Mouse (Mus musculus) stomach, embryonic 14.5 days (tissue): ENCODE measurements around the gene Med24. TPM values are rescaled to one million over a fixed set of nuclear protein-coding genes. Genes with fewer than 3 reads are reported as not detected.

Experiments
- ATAC-seq: fragments of 200-750 bp; cut with Nextera tagmentation; 2 replicates; pipeline ENCODE4 v1.8.0; 2017; ENCODE audit warnings: low read depth, moderate TSS enrichment; ENCODE audit not compliant: insufficient number of reproducible peaks, insufficient read depth, low FRiP score
- H3K27ac ChIP-seq: fragments of 300-500 bp; sonication (generic); 2 replicates; pipeline ENCODE4 v1.5.1; 2014; ENCODE audit warnings: mild to moderate bottlenecking, low read length, moderate library complexity, mixed read lengths
- H3K27me3 ChIP-seq: fragments of 300-500 bp; sonication (generic); 2 replicates; pipeline ENCODE4 v1.6.1; 2014; ENCODE audit warnings: low read length, control low read depth, mixed read lengths; ENCODE audit not compliant: control insufficient read depth, insufficient read depth
- H3K36me3 ChIP-seq: fragments of 300-500 bp; sonication (generic); 2 replicates; pipeline ENCODE4 v1.6.1; 2014; ENCODE audit warnings: mild to moderate bottlenecking, control low read depth, low read length, moderate library complexity, mixed read lengths; ENCODE audit not compliant: control insufficient read depth, insufficient read depth
- H3K4me1 ChIP-seq: fragments of 300-500 bp; sonication (generic); 2 replicates; pipeline ENCODE4 v1.6.1; 2014; ENCODE audit warnings: low read length, control low read depth, mixed read lengths; ENCODE audit not compliant: control insufficient read depth, insufficient read depth
- H3K4me2 ChIP-seq: fragments of 300-500 bp; sonication (generic); replicated peaks from 2 replicates; pipeline ENCODE4 v1.6.1; 2014; ENCODE audit warnings: low read depth, low read length, control low read depth
- H3K4me3 ChIP-seq: fragments of 300-500 bp; sonication (generic); 2 replicates; pipeline ENCODE4 v1.5.1; 2014; ENCODE audit warnings: low read depth, low read length, control low read depth
- H3K9ac ChIP-seq: fragments of 300-500 bp; sonication (generic); replicated peaks from 2 replicates; pipeline ENCODE4 v1.6.1; 2014; ENCODE audit warnings: low read depth, mild to moderate bottlenecking, control low read depth, low read length, moderate library complexity, mixed read lengths
- H3K9me3 ChIP-seq: fragments of 300-500 bp; sonication (generic); 2 replicates; pipeline ENCODE4 v1.6.1; 2016; ENCODE audit warnings: low read depth, low read length, control low read depth; ENCODE audit not compliant: control insufficient read depth
- WGBS: fragments of 180-500 bp; shearing (Covaris S2); extraction: QIAGEN DNeasy Blood & Tissue Kit; methylation state at CpG from one replicate; pipeline ENCODE4 v1.1.7; 2014; 5-methylcytosine and 5-hydroxymethylcytosine counted together
- polyA plus RNA-seq: library from polyadenylated mRNA; unstranded; fragments of >200 nt; fragmentation: Nextera tagmentation; extraction: Ambion mirVana; gene quantifications from 2 replicates; pipeline ENCODE4 v1.2.1, GENCODE M21; 2014

Gene Med24
- polyA plus RNA-seq, 1 experiment from 2014 or later = 41.0 TPM

- peak overlapping the region; percentile 97 for H3K27ac ChIP-seq
- no peaks in the 10 kb centered on the region for H3K36me3 ChIP-seq
- WGBS = 34% methylated on average over 7 of the region's 7 CpGs
- ATAC-seq = no peak
- H3K4me2 ChIP-seq = peak overlapping the region; percentile 84
- H3K9me3 ChIP-seq = no peaks in the 10 kb centered on the region
- peak overlapping the region; percentile 30; the same call in 1 of the 2 replicates for H3K9ac ChIP-seq
- no peaks in the 10 kb centered on the region for H3K27me3 ChIP-seq
- H3K4me3 ChIP-seq = peak overlapping the region; percentile 97
- H3K4me1 ChIP-seq = peaks cover 79% of the 10 kb centered on the region
These were observed 15.3 kb upstream of the Med24 start for GRCm38 (mm10) chr11:98744456-98745019.

GRCm38 (mm10) chr11:98743655-98744345, 14.6 kb upstream of the Med24 start:
- Histone ChIP-seq H3K9me3 (no peaks in the 10 kb centered on the region), H3K4me1 (peaks cover 71% of the 10 kb centered on the region), H3K4me2 (peak overlapping the region; percentile 84), H3K9ac (peak overlapping the region; percentile 30; the same call in 1 of the 2 replicates), H3K36me3 (no peaks in the 10 kb centered on the region), H3K27me3 (no peaks in the 10 kb centered on the region), H3K27ac (peak overlapping the region; percentile 97), H3K4me3 (peak overlapping the region; percentile 97)
- ATAC-seq = no peak
- WGBS = 3% methylated on average over 9 of the region's 9 CpGs

GRCm38 (mm10) chr11:98742397-98743291, 13.4 kb upstream of the Med24 start:
- peak overlapping the region; percentile 97 for H3K4me3 ChIP-seq
- no peaks in the 10 kb centered on the region for H3K9me3 ChIP-seq
- 0 out of 2 replicates have a peak, but pooled peaks have one; percentile 2 for ATAC-seq
- H3K27ac ChIP-seq = peak overlapping the region; percentile 97
- no peaks in the 10 kb centered on the region for H3K36me3 ChIP-seq
- peaks cover 60% of the 10 kb centered on the region for H3K4me1 ChIP-seq
- peak overlapping the region; percentile 84 for H3K4me2 ChIP-seq
- H3K9ac ChIP-seq = peak overlapping the region; percentile 89
- 3% methylated on average over 21 of the region's 21 CpGs for WGBS
- no peaks in the 10 kb centered on the region for H3K27me3 ChIP-seq

GRCm38 (mm10) chr11:98741622-98742396, 12.6 kb upstream of the Med24 start:
- H3K27me3 ChIP-seq = no peaks in the 10 kb centered on the region
- H3K36me3 ChIP-seq = no peaks in the 10 kb centered on the region
- H3K4me1 ChIP-seq = peaks cover 52% of the 10 kb centered on the region
- H3K4me3 ChIP-seq = peak overlapping the region; percentile 97
- no peaks in the 10 kb centered on the region for H3K9me3 ChIP-seq
- under 1% methylated on average over 73 of the region's 86 CpGs for WGBS
- H3K9ac ChIP-seq = peak overlapping the region; percentile 89
- H3K4me2 ChIP-seq = peak overlapping the region; percentile 84
- H3K27ac ChIP-seq = peak overlapping the region; percentile 97
- peak; percentile 74 for ATAC-seq

GRCm38 (mm10) chr11:98741051-98741620, 11.9 kb upstream of the Med24 start:
- Histone ChIP-seq H3K9ac (peak overlapping the region; percentile 89), H3K36me3 (no peaks in the 10 kb centered on the region), H3K4me1 (peaks cover 46% of the 10 kb centered on the region), H3K9me3 (no peaks in the 10 kb centered on the region), H3K27me3 (no peaks in the 10 kb centered on the region), H3K4me3 (peak overlapping the region; percentile 97), H3K4me2 (peak overlapping the region; percentile 84), H3K27ac (peak overlapping the region; percentile 97)
- WGBS = under 1% methylated on average over 17 of the region's 17 CpGs
- no peak for ATAC-seq

GRCm38 (mm10) chr11:98740393-98741050, 11.3 kb upstream of the Med24 start, which contains the start of gene Thra:
Gene Thra, plus strand, starts transcription at chr11:98740638.
- Histone ChIP-seq H3K4me1 (peaks cover 40% of the 10 kb centered on the region), H3K9me3 (no peaks in the 10 kb centered on the region), H3K36me3 (no peaks in the 10 kb centered on the region), H3K4me3 (peak within 1 kb of the TSS; percentile 97), H3K4me2 (peak within 1 kb of the TSS; percentile 84), H3K27me3 (no peaks in the 10 kb centered on the region), H3K9ac (peak within 1 kb of the TSS; percentile 89), H3K27ac (peak within 1 kb of the TSS; percentile 97)
- peak; percentile 78 for ATAC-seq
- under 1% methylated on average over 22 of the region's 22 CpGs for WGBS

GRCm38 (mm10) chr11:98740026-98740392, 10.8 kb upstream of the Med24 start:
- Histone ChIP-seq H3K4me2 (peak overlapping the region; percentile 84), H3K27ac (peak overlapping the region; percentile 97), H3K36me3 (no peaks in the 10 kb centered on the region), H3K27me3 (no peaks in the 10 kb centered on the region), H3K4me1 (peaks cover 34% of the 10 kb centered on the region), H3K4me3 (peak overlapping the region; percentile 97), H3K9me3 (no peaks in the 10 kb centered on the region), H3K9ac (0 out of 2 replicates have a peak overlapping the region, but pooled peaks have one; percentile 21)
- 10% methylated on average over 8 of the region's 8 CpGs for WGBS
- ATAC-seq = peak; percentile 11; the same call in 1 of the 2 replicates
